Mouse (Mus musculus) right cerebral cortex, postnatal 36 days (tissue): Measurements from ENCODE around the gene Gprc6a.

ENCODE experiments used
- DNase-seq, 2 experiments: peaks; one replicate each; pipeline ENCODE4 v3.0.0; 2022; ENCODE audit warnings: low spot score in 2 of 2, mixed read lengths in 1 of 2

Gene Gprc6a

GRCm38 (mm10) chr10:51590139-51590574 lies 41.1 kb downstream of the Gprc6a start, which contains the start of gene Fam162b:
Gene Fam162b, minus strand, starts transcription at chr10:51590517.
- DNase-seq: no peak

DNA sequence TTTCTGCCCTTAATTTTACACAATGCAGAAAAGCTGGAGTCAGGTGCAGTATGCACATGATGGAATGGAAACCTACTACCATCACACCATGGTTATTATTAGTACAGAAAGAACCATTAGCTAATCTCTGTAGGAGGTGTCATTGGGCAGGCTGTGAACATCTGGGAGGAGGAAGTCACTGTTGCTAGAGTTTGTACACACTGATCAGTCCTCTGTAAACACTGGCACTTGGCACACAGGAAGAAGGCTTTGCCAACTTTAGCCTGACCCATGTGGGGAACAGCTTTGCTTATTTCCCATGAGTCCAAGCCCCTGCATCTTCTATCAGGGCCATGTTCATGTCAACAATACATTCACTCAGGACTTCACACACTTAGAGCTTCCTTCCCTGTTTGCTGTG lies 46.3 kb downstream of the Gprc6a start:
- DNase-seq: no peak

GRCm38 (mm10) chr10:51584378-51584777 lies 46.9 kb downstream of the Gprc6a start:
- no peak for DNase-seq

DNA sequence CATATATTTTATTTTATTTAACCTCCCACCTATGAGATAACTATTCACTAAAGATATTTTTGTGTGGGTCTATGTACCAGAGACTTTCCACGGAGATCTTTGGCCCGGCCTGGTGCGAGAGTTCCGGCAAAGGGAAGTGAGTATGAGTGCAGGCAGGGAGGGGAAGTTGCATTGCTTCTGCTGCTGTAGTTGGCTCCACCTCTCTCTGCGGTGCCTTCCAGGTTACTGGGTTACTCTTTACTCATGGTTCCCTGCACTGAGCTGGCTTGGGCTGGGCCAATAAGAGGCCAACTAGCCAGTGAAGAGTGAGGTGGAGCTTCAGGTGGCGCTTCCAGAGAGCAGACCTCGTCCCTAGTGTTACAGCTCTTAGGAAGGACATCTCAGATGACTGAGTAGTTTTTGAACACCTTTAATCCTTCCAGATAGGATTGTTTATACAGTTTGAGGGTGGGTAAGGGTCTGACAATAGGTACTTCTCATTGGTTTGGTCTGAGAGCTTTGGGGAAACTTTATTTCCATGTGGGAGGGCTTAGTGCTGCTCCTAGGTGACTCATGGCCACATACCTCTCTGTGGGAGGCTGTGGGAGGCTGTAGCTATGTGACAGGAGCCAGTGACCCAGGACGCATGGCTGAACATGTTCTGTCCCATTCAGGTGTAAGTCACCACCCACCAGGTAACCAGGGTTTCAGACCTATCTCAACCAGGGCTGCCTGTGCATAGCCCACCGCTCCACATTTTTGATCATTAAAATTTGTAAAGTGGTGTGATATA lies 59.9 kb downstream of the Gprc6a start:
- no peak for DNase-seq
